Mouse (Mus musculus) CH12.LX (cell line): Measurements from ENCODE around the gene Amhr2.

Experiments used
- CTCF ChIP-seq, 2 experiments: IDR thresholded peaks in 1 of 2; conservative IDR thresholded peaks in 1 of 2; 2 replicates each; pipeline ENCODE4 v1.5.1; 2011 to 2012; ENCODE audit warnings: low read depth in 2 of 2, low read length in 2 of 2, improper control_type of control experiment in 1 of 2, inconsistent platforms in 1 of 2, mild to moderate bottlenecking in 1 of 2, moderate library complexity in 1 of 2
- E2F4 ChIP-seq: IDR thresholded peaks from 2 replicates; pipeline ENCODE4 v1.6.1; 2011; ENCODE audit warnings: low read depth, low read length, improper control_type of control experiment; ENCODE audit not compliant: insufficient replicate concordance
- EP300 ChIP-seq: IDR thresholded peaks from 2 replicates; pipeline ENCODE4 v1.6.1; 2011; ENCODE audit warnings: low read length, improper control_type of control experiment
- POLR2A ChIP-seq: IDR thresholded peaks from 2 replicates; pipeline ENCODE4 v1.6.1; 2011; ENCODE audit warnings: low read depth, mild to moderate bottlenecking, improper control_type of control experiment, low read length
- TCF12 ChIP-seq: IDR thresholded peaks from 2 replicates; pipeline ENCODE4 v1.6.1; 2014; ENCODE audit warnings: low read depth, mild to moderate bottlenecking, inconsistent platforms, low read length, improper control_type of control experiment
- UBTF ChIP-seq: IDR thresholded peaks from 2 replicates; pipeline ENCODE4 v1.6.1; 2012; ENCODE audit warnings: low read depth, mild to moderate bottlenecking, inconsistent platforms, low read length, improper control_type of control experiment, moderate library complexity

- TF ChIP-seq CTCF (conservative IDR thresholded peaks at IDR 0.05 in 1 of 2, IDR thresholded peaks at IDR 0.05 in 1 of 2; ENCODE audit: low read depth in 2 of 2, low read length in 2 of 2) (no peak), EP300 (no peak), POLR2A (no peak), E2F4 (no peak), TCF12 (no peak), UBTF (no peak)
These were observed 18.2 kb upstream of the Amhr2 start for GRCm38 (mm10) chr15:102426963-102427362.
